Mouse (Mus musculus): ENCODE measurements at regions not wholly inside any gene's neighbourhood (a gene's known extent, or its start where the extent isn't known, plus 50 kb on each side); places are given as distances from the start of the nearest gene placed in this dataset.

DNA sequence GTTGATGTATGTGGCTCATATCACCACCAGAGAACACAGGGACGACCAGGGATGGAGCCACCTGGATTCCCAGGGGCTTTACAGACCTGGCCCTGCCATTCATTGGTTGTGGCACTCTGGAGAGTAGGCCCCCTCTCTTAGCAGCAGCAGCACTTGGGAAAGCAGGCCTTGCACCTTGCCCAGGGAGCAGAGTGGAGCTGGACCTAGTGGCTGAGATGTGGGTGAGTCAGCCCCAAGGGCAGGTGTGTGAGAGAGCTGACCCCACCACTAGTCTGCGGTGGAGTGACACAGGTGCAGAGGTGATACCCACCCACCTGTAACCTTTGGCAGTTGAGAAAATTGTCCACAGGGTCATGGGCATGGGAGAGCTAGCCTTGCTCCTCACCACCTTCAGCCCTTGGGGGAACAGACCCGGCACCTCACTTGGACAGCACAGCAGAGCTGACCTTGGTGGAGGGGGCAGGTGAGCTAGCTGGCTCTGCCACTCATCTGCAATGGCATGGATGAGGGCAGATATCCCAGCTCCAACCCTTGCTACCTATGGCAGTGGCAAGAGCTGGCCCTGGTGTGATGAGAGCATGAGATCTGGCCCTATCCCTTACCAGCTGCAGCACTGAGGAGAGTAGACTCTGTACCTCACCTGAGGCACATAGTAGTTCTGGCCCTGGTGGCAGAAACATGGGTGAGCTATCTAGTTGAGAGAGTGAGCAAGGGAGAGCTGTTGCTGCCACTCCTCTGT is 67.9 kb upstream of the Adgrl3 start:
- intact Hi-C loops (cut with DNase I), result no loop called here

GRCm38 (mm10) chr5:80952600-80953218 is 67.2 kb upstream of the Adgrl3 start:
- DNase-seq (ENCODE audit: extremely low spot score in 1 of 2, low spot score in 2 of 2), result no peak
- no peak overlapping the region for H3K27ac ChIP-seq
- intact Hi-C loops (cut with DNase I), result no loop called here
- no peak for TF ChIP-seq CTCF (IDR thresholded peaks at IDR 0.05)
- no peak overlapping the region for H3K4me3 ChIP-seq

More for the DNA sequence above, 67.9 kb upstream of the Adgrl3 start:
- DNase-seq (ENCODE audit: extremely low spot score in 1 of 2, low spot score in 2 of 2), result no peak
- TF ChIP-seq CTCF (IDR thresholded peaks at IDR 0.05), result no peak
- no peak overlapping the region for H3K27ac ChIP-seq
- H3K4me3 ChIP-seq, result no peak overlapping the region

All from left cerebral cortex, adult 2 months (tissue).